Mouse (Mus musculus) G1E (cell line): ENCODE measurements around the gene Artn. TPM values are rescaled to one million over a fixed set of nuclear protein-coding genes. Genes with fewer than 3 reads are reported as not detected.
A peak's percentile ranks its signal among the peaks of the same experiment; 100 is the strongest.

Experiments used
- ATAC-seq: 2 replicates; pipeline ENCODE4 v1.8.0; 2016; ENCODE audit warnings: mild to moderate bottlenecking; ENCODE audit not compliant: insufficient number of reproducible peaks, poor library complexity, low FRiP score, severe bottlenecking; ENCODE audit errors: extremely low read depth
- DNase-seq: peaks from one replicate; pipeline ENCODE4 v3.0.0; 2012; ENCODE audit warnings: low spot score
- H3K27me3 ChIP-seq: 2 replicates; pipeline ENCODE4 v1.6.1; 2012; ENCODE audit warnings: mild to moderate bottlenecking, low read length, inconsistent platforms; ENCODE audit not compliant: insufficient read depth
- H3K36me3 ChIP-seq: replicated peaks from 2 replicates; pipeline ENCODE3; 2012; ENCODE audit warnings: mild to moderate bottlenecking, inconsistent platforms
- H3K4me1 ChIP-seq: 2 replicates; pipeline ENCODE4 v1.6.1; 2012; ENCODE audit warnings: low read depth, low read length, inconsistent platforms, mixed read lengths; ENCODE audit not compliant: insufficient read depth
- H3K4me3 ChIP-seq: 2 replicates; pipeline ENCODE4 v1.5.1; 2012; ENCODE audit warnings: low read depth, mild to moderate bottlenecking, inconsistent platforms, low read length, moderate library complexity, mixed read lengths
- H3K9me3 ChIP-seq: replicated peaks from 2 replicates; pipeline ENCODE4 v1.6.1; 2012; ENCODE audit warnings: inconsistent platforms
- CTCF ChIP-seq: IDR thresholded peaks from 2 replicates; pipeline ENCODE4 v1.5.1; 2012; ENCODE audit warnings: low read depth, low read length, inconsistent platforms, mixed read lengths
- GATA1 ChIP-seq: IDR thresholded peaks from 2 replicates; pipeline ENCODE4 v1.6.1; 2012; ENCODE audit warnings: borderline replicate concordance, low read length, inconsistent platforms, mixed read lengths
- GATA2 ChIP-seq: IDR thresholded peaks from 2 replicates; pipeline ENCODE4 v1.6.1; 2012; ENCODE audit warnings: low read depth, low read length, inconsistent platforms, borderline replicate concordance
- POLR2AphosphoS5 ChIP-seq: IDR thresholded peaks from 2 replicates; pipeline ENCODE4 v1.6.1; 2012; ENCODE audit warnings: low read depth, low read length, inconsistent platforms; ENCODE audit not compliant: insufficient replicate concordance
- TAL1 ChIP-seq: conservative IDR thresholded peaks from 2 replicates; pipeline ENCODE4 v1.6.1; 2012; ENCODE audit warnings: low read depth, low read length, inconsistent platforms, mixed read lengths
- polyA plus RNA-seq: library from polyadenylated mRNA; stranded (reverse); fragments of >175 nt; gene quantifications from 2 replicates; pipeline ENCODE4 v1.2.3, GENCODE M21; 2012
- total RNA-seq, 2 experiments: library from RNA; stranded (forward) in 1 of 2; stranded (reverse) in 1 of 2; fragments of 200-1000 nt in 1 of 2; fragments of >200 nt in 1 of 2; fragmentation: Nextera tagmentation in 1 of 2; gene quantifications; 2 replicates each; pipeline ENCODE4 v1.2.3; 2014 to 2017

The Artn gene
- total and polyA plus RNA-seq, 3 experiments, result 0.11 TPM; not detected in 2

DNA sequence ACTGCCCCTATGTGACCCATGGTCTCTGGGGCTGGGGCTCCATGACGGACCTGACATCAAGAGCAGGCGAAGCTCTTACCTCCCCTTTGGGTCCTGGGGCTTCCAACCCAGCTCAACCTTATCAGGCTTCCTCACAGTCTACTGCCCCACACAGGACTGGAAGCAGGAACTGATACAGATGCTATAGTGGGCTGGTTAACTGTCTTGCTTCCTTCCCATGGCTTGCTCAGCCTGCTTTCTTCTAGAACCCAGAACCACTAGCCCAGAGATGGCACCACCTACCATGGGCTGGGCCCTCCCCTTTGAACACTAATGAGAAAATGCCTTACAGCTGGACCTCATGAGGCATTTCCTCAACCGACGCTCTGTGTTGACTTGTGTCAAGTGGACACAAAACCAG, 12.2 kb downstream of the Artn start:
- Histone ChIP-seq H3K4me1 (peaks cover 38% of the 10 kb centered on the region), H3K36me3 (peaks cover 14% of the 10 kb centered on the region), H3K4me3 (no peak overlapping the region)

DNA sequence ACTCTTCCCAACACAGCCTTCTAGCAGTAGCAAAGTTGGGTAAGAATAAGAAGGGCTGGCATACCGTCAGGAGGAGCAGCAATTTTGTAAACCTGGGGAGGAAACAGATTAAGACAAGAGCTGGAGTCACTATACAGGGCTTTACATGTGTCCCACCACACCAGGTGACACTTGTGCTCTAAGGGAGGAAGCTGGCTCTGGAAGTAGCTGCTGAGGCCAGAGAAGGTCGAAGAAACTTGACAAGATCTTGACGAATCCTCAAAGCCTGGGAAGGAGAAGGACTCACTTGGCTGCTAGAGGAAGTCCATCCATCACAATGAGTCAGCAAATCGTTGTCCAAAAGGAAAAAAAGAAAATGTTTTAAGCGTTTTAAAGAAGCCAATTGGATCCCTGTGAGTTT, 13.2 kb downstream of the Artn start:
- H3K9me3 ChIP-seq, result no peaks in the 10 kb centered on the region
- H3K27me3 ChIP-seq, result 0 out of 2 replicates have a peak, but pooled peaks cover 3% of the 10 kb centered on the region
- H3K4me1 ChIP-seq, result peaks cover 43% of the 10 kb centered on the region
- peaks cover 25% of the 10 kb centered on the region for H3K36me3 ChIP-seq
- ATAC-seq (no peak), DNase-seq (no peak)
- TF ChIP-seq POLR2AphosphoS5 (no peak), GATA1 (no peak), GATA2 (no peak), TAL1 (no peak), CTCF (no peak)
- H3K4me3 ChIP-seq, result no peak overlapping the region

More for the DNA sequence above, 12.2 kb downstream of the Artn start:
- no peak for ATAC-seq
- Histone ChIP-seq H3K9me3 (no peaks in the 10 kb centered on the region), H3K27me3 (peaks cover 11% of the 10 kb centered on the region)
- TF ChIP-seq POLR2AphosphoS5 (no peak), GATA2 (no peak), TAL1 (no peak), GATA1 (no peak), CTCF (no peak)
- DNase-seq, result no peak

DNA sequence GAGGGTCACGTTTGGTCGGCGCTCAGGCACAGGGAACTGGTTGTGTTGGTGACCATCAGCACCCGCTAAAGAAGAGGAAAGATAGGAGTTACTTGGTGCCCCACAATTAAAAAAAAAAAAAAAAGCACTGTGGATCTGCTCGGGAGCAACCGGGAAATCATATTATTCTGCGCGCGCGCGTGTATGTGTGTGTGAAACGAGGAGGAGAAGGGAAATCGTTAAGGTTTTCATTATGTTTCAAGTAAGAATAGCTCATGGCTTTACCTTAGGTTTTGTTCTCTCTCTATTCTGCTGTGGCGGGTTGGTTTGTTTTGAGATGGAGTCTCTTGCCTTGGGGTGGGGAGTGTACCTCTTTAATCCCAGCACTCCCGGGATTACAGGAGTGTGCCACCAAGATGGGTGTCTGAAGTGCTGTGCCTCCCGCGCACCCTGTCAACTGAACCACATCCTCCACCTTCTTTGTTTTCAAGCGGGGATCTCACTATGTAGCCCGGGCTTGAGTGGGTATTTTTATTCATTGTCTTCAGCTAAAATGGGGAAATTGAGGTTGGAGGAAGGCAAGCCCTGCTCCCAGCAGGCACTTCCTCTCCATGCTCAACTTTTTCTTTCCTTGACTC, 14.0 kb downstream of the Artn start:
- ATAC-seq (no peak), DNase-seq (peak; percentile 39)
- H3K4me1 ChIP-seq, result peaks cover 43% of the 10 kb centered on the region

DNA sequence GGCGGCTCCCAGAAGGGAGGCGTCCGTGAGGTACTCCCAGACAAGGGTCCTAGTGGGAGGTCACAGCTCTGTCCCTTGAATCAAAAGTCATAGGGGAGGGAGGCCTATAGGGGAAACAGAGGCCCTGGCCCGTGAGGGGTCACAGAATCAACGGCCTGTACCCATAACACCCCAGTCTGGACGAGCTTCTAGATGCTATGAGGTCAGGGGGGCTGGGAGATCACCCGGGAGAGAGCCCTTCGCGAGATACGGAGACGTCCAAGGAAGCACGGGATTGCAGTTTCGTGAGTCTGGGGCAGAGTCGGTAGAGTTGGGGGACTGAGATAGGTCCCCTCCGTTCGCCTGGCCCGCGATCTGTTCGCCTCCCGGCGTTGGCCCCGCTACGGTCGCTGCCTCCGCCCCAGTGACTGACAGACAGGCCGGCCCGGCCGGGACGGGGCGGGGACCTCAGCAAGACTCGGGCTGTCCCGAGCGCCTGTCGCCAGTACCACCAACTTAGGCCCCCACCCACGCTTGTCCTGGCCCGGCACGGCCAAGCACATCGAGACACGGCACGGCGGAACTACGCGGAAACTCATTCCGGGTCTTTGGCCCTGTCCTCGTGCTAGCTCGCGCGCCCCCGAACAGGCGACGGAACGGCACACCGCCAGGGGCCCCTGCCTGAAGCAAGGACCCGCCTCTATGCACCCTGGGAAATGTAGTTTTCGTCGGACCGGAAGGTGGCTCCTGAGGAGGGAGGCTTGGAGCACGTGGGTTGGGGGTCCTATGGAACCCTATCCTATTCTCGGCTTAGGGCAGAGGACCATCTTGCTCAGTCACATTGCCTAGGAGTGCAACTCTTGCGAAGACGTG, 14.7 kb downstream of the Artn start, which contains the start of gene Ipo13:
Ipo13 (minus strand) TSS at position 409 of the 852 bp plus-strand sequence.
- H3K27me3 ChIP-seq, result 0 out of 2 replicates have a peak, but pooled peaks cover 3% of the 10 kb centered on the region
- H3K4me3 ChIP-seq, result peak within 1 kb of the TSS; percentile 82
- H3K36me3 ChIP-seq, result peaks cover 36% of the 10 kb centered on the region
- ATAC-seq (peak; percentile 76), DNase-seq (peak; percentile 96)
- H3K9me3 ChIP-seq, result no peaks in the 10 kb centered on the region
- H3K4me1 ChIP-seq, result peaks cover 43% of the 10 kb centered on the region
- no peak for TF ChIP-seq GATA1
- no peak for TF ChIP-seq TAL1
- TF ChIP-seq GATA2, result no peak
- TF ChIP-seq POLR2AphosphoS5, result no peak

More for the DNA sequence above, 14.0 kb downstream of the Artn start:
- TF ChIP-seq POLR2AphosphoS5 (no peak), CTCF (no peak), GATA1 (no peak)
- Histone ChIP-seq H3K9me3 (no peaks in the 10 kb centered on the region), H3K36me3 (peaks cover 31% of the 10 kb centered on the region), H3K4me3 (peak overlapping the region; percentile 82), H3K27me3 (0 out of 2 replicates have a peak, but pooled peaks cover 3% of the 10 kb centered on the region)

DNA sequence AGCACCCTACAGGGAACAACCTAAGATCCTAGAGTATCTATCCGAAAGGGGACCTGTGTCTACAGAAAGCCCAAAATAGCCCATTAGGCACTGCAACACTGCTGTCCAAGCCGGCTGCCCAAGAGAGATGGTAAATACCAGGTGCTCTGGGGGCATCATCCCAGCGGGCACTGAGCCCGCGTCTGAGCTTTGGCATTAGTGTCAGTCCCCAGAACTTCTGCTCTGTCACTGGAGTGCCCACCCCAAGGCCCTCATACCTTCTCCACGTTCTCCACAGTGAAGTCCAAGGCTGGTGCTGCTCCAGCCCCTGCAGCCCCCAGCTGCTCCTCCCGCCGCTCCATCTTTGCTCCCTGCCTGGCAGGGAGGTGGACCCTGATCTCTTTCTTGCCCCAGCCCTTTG, 15.5 kb downstream of the Artn start:
- peak overlapping the region; percentile 82 for H3K4me3 ChIP-seq
- H3K9me3 ChIP-seq, result no peaks in the 10 kb centered on the region
- DNase-seq (no peak), ATAC-seq (no peak)
- H3K27me3 ChIP-seq, result 0 out of 2 replicates have a peak, but pooled peaks cover 3% of the 10 kb centered on the region
- TF ChIP-seq GATA1, result no peak
- TF ChIP-seq TAL1, result no peak
- no peak for TF ChIP-seq CTCF
- no peak for TF ChIP-seq POLR2AphosphoS5
- no peak for TF ChIP-seq GATA2
- H3K4me1 ChIP-seq, result peaks cover 43% of the 10 kb centered on the region
- peaks cover 43% of the 10 kb centered on the region for H3K36me3 ChIP-seq

DNA sequence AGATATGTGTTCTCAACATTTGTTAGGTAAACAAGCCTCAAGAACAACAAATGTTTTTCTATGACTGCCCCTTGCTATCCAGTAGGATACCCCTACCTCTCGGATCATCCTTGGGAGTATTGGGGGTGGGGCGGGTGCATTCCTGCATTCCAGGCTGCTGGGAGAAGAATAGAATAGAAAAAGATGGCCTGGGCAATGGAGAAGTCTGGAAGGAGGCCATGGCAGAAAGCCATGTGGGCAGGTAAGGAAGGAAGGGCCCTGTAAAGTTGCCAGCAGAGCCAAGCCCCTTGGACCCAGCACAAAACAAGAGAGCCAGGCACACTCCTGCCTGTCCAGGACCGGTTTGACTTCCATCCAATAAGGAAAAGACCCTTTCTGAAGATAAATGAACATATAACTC, 16.1 kb downstream of the Artn start:
- Histone ChIP-seq H3K9me3 (no peaks in the 10 kb centered on the region), H3K36me3 (peaks cover 48% of the 10 kb centered on the region), H3K27me3 (no peaks in the 10 kb centered on the region), H3K4me3 (no peak overlapping the region; the same call in 1 of the 2 replicates), H3K4me1 (peaks cover 43% of the 10 kb centered on the region)
- TF ChIP-seq CTCF, result no peak
- TF ChIP-seq POLR2AphosphoS5, result no peak
- TF ChIP-seq TAL1, result no peak
- TF ChIP-seq GATA2, result no peak
- no peak for TF ChIP-seq GATA1
- DNase-seq (no peak), ATAC-seq (no peak)
